Mouse (Mus musculus): ENCODE results near the gene Trim58. TPM values are rescaled to one million over a fixed set of nuclear protein-coding genes. Genes with fewer than 3 reads are reported as not detected.

Trim58 gene
- polyA plus RNA-seq (2015; fragmentation: Nextera tagmentation; extraction: Ambion mirVana), result 0.07 and 0.12 TPM in 2 replicates

DNA sequence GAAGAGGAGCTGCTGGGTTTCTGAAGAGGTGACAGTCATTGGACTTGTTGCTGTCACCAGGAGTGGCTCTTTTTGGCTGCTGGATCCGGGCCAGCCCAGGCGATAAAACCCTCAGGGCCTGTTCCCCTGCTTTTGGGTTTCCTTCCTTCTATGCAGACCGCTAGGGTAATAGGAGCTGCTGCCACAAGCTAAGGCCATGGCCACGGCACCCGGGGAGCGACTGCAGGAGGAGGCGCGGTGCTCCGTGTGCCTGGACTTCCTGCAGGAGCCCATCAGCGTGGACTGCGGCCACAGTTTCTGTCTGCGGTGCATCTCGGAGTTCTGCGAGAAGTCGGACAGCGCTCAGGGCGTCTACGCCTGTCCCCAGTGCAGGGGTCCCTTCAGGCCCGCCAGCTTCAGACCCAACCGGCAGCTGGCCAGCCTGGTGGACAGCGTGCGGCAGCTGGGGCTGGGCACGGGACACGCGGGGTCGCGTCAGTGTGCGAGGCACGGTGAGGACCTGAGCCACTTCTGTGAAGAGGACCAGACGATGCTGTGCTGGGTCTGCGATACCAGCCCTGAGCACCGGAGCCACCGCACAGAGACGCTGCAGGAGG lies at the start of gene Trim58:
TSS of gene Trim58 (plus strand) at position 194 of the 596 bp plus-strand sequence.
- Histone ChIP-seq H3K9me3 (no peaks in the 10 kb centered on the region), H3K27me3 (peaks cover 31% of the 10 kb centered on the region), H3K9ac (replicated peaks) (peak within 1 kb of the TSS; percentile 67), H3K4me2 (replicated peaks) (peak within 1 kb of the TSS; percentile 92), H3K4me1 (replicated peaks) (peaks cover 9% of the 10 kb centered on the region), H3K36me3 (no peaks in the 10 kb centered on the region), H3K27ac (no peak within 1 kb of the TSS), H3K4me3 (replicated peaks) (peak within 1 kb of the TSS; percentile 44)
- 3% methylated on average over 34 of the region's 34 CpGs for WGBS
- ATAC-seq, result peak; percentile 69; the same call in 1 of the 2 replicates

DNA sequence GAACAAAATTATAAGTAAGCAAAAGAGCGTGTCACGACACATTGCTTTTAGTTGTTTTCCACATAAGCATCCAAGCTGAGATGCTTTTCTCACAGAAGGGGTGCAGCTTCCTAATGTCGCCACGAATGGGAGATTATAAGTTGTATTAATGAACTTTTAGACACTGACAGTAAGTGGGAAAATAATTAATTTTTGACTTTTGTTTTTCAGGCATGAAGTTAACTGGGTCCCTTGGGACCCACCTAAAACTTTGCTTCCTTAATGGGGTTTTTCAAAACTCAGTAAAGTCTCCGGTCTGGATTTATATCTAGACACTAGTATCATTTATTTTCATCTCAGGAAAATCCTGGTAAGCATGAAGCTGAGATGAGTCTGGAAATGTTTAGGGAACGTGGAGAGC lies 45.5 kb upstream of the Trim58 start, which contains the start of gene Olfr324:
TSS of gene Olfr324 (plus strand) at position 301 of the 400 bp plus-strand sequence.
- no peak within 1 kb of the TSS for H3K9ac ChIP-seq (replicated peaks)
- no peak within 1 kb of the TSS for H3K4me3 ChIP-seq (replicated peaks)
- H3K27me3 ChIP-seq, result no peaks in the 10 kb centered on the region
- no peak for ATAC-seq
- H3K4me2 ChIP-seq (replicated peaks), result no peak within 1 kb of the TSS
- no peaks in the 10 kb centered on the region for H3K36me3 ChIP-seq
- H3K9me3 ChIP-seq, result no peaks in the 10 kb centered on the region
- WGBS, result 88% methylated on average over 6 of the region's 6 CpGs
- H3K27ac ChIP-seq, result no peak within 1 kb of the TSS
- no peaks in the 10 kb centered on the region for H3K4me1 ChIP-seq (replicated peaks)

DNA sequence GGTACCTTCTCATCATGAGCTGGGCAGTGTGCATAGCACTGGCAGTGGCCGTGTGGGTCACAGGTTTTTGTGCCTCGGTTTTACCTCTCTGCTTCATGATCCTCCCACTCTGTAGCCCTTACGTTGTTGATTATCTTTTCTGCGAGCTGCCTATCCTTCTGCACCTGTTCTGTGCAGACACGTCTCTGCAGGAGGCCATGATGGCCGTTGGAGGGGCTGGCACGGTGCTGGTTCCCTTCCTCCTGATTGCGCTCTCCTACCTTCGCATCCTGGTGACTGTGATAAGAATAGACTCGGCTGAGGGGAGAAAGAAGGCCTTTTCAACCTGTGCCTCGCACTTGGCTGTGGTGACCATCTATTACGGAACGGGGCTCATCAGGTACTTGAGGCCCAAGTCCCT lies 42.4 kb upstream of the Trim58 start:
- H3K27me3 ChIP-seq, result no peaks in the 10 kb centered on the region
- H3K4me3 ChIP-seq (replicated peaks), result no peak overlapping the region
- no peaks in the 10 kb centered on the region for H3K9me3 ChIP-seq
- ATAC-seq, result no peak
- H3K4me1 ChIP-seq (replicated peaks), result no peaks in the 10 kb centered on the region
- WGBS, result 90% methylated on average over 13 of the region's 13 CpGs
- no peak overlapping the region for H3K27ac ChIP-seq
- no peak overlapping the region for H3K9ac ChIP-seq (replicated peaks)
- H3K4me2 ChIP-seq (replicated peaks), result no peak overlapping the region
- no peaks in the 10 kb centered on the region for H3K36me3 ChIP-seq

DNA sequence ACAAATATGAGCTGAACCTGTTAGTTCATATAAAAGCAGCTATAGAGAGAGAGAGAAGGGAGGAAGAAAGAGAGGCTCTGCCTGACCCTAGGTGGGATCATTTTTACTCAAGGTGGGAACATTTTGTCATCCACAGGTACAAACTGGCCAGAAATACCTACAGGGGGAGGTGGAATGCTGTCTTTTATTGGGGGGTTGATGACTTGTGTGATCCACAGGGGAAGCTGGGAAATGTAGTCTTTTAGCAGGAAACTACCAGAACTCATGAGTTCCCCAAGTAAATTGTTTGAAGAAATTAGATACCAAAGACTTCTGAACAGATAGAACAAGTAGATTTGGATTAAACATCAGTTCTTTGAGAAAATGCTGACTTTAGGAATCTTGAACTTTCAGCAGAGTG lies 38.2 kb upstream of the Trim58 start:
- H3K4me1 ChIP-seq (replicated peaks), result no peaks in the 10 kb centered on the region
- no peaks in the 10 kb centered on the region for H3K36me3 ChIP-seq
- H3K4me3 ChIP-seq (replicated peaks), result no peak overlapping the region
- H3K27ac ChIP-seq, result no peak overlapping the region
- H3K27me3 ChIP-seq, result no peaks in the 10 kb centered on the region
- H3K9me3 ChIP-seq, result no peaks in the 10 kb centered on the region
- no peak for ATAC-seq
- H3K4me2 ChIP-seq (replicated peaks), result no peak overlapping the region
- no peak overlapping the region for H3K9ac ChIP-seq (replicated peaks)

DNA sequence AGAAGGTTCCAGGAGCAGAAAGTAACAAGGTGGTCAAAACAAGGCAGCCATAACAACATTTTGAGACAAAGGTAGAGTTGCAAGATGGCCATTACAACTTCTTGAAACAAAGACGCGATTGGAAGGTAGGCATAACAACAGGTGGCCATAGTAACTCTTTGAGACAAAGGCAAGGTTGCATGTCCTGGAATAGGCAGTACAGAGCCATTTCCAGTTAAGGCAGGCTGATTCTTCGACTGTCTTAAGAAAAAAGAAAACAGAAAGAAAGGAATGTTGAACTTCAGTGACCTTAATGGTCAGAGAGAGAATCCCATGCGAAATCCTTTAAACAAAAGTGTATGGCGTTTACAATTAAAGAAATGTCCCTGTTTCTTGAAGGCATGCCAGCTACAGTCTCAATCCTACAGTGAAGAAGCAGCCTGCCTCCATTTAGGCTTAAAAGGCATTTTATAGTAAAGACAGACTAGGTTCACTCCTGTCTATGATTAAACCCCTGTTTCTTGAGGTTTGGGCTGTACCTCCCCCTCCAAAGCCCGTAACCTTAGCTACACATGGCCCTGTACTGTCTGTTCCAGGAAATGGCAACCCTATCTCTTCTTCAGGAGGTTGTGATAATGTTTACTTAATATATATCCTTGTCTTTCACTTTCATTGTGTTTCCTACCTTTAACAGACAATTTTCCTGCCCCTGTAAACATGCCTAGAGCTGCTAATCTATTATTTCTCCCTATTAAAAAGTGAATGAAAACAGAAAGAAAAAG lies 37.3 kb upstream of the Trim58 start:
- Histone ChIP-seq H3K9ac (replicated peaks) (no peak overlapping the region), H3K4me3 (replicated peaks) (no peak overlapping the region), H3K9me3 (no peaks in the 10 kb centered on the region), H3K27me3 (no peaks in the 10 kb centered on the region), H3K4me2 (replicated peaks) (no peak overlapping the region), H3K27ac (no peak overlapping the region), H3K4me1 (replicated peaks) (no peaks in the 10 kb centered on the region), H3K36me3 (no peaks in the 10 kb centered on the region)
- WGBS, result 81% methylated on average over 6 of the region's 6 CpGs
- no peak for ATAC-seq

DNA sequence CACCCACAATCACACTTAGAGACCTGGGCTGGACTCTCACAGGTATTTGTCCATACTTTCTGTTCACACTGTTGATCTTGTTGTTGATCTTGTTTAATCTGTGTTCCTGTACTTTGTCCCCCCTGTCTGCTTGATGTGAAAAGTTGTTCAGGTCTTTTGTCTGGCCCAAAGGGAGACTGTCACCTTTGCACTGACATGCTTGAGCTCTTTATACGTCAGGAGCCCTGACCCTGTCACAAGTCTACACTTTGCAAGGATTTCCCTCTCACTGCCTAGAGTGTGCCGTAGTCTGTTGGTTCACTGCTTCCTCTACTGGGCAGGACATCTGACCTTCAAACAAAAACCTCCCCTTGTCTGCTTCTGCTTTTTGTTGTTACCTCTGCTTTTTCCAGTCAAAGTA lies 35.6 kb upstream of the Trim58 start:
- ATAC-seq, result no peak
- WGBS, result 71% methylated on average over 2 of the region's 2 CpGs
- H3K36me3 ChIP-seq, result no peaks in the 10 kb centered on the region

DNA sequence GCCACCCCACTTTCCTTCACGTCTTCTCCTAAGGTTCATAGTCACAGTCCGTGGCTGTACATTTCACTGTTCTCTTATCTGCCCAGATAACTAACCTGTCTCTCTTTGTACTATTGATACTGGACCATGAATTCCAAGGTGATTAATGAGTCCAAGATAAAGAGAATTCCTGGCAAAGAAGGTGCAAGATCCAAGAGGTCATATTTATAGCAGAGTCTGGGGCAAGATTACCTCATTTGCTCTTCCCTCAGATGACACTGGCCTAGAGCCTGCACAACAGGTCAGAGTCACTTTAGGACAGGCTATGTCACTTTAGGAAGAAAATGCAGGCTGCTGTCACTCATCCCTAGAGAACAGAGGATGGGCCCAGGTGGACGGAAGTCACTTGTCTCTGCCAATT lies 35.0 kb upstream of the Trim58 start:
- Histone ChIP-seq H3K9me3 (no peaks in the 10 kb centered on the region), H3K27me3 (no peaks in the 10 kb centered on the region), H3K4me2 (replicated peaks) (no peak overlapping the region), H3K36me3 (no peaks in the 10 kb centered on the region), H3K27ac (no peak overlapping the region), H3K4me1 (replicated peaks) (no peaks in the 10 kb centered on the region), H3K9ac (replicated peaks) (no peak overlapping the region), H3K4me3 (replicated peaks) (no peak overlapping the region)
- ATAC-seq, result no peak
- 92% methylated on average over 3 of the region's 3 CpGs for WGBS

More for the DNA sequence above, 35.6 kb upstream of the Trim58 start:
- H3K9me3 ChIP-seq, result no peaks in the 10 kb centered on the region
- no peak overlapping the region for H3K4me3 ChIP-seq (replicated peaks)
- H3K9ac ChIP-seq (replicated peaks), result no peak overlapping the region
- H3K4me2 ChIP-seq (replicated peaks), result no peak overlapping the region
- H3K4me1 ChIP-seq (replicated peaks), result no peaks in the 10 kb centered on the region
- no peak overlapping the region for H3K27ac ChIP-seq
- no peaks in the 10 kb centered on the region for H3K27me3 ChIP-seq

DNA sequence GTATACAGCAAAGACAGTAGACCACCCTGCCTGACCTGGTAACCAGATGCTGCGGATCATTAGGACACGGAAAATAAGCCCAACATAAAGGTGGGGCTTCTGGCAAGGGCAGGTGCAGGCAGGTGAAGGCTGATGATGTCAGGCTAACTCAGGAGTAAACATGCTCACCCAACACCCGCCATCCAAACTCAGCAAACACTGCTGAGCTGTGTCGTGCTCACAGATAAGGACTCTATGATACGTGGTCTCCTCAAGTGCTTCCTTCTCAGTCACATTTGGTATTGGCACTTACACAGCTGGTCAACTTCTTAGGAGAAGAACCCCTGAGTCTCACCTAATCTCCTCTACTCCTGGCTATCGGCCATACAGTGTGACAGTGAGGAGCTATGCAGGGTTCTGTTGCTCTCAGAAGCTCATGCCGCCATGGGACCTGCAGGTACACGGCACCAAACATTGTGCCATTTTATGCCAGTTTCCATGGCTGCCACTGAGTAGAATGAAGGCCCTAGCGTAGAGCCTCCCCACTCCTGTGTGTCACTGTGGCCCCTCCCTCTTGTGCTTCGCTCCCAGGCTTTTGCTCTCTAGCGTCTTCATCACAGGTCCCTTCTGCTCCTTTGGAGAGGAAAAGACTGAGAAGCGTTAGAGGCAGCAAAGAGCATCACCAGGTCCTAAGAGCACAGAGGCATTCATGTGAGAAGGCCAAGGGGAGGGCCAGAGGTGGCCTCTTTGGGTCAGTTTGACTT lies 33.9 kb upstream of the Trim58 start:
- Histone ChIP-seq H3K4me1 (replicated peaks) (no peaks in the 10 kb centered on the region), H3K27me3 (no peaks in the 10 kb centered on the region), H3K9me3 (no peaks in the 10 kb centered on the region), H3K36me3 (no peaks in the 10 kb centered on the region), H3K27ac (no peak overlapping the region), H3K4me3 (replicated peaks) (no peak overlapping the region), H3K4me2 (replicated peaks) (no peak overlapping the region), H3K9ac (replicated peaks) (no peak overlapping the region)
- WGBS, result 88% methylated on average over 12 of the region's 12 CpGs
- ATAC-seq, result no peak

DNA sequence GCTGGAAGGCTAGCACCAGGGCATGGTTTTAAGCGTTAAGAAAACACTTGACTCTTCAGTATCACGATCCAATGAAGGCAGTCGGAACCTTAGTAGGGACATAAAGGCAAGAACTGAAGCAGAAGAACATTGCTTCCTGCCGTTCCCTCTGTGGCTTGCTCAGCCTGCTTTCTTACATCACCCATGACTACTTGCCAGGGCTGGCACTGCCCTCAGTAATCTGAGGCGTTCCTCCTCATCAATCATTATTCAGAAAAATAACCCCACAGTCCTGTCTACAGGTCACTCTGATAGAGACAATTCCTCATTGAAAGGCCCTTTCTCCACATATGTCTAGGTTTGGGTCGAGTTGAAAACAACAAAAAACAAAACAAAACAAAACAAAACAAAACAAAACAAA lies 33.2 kb upstream of the Trim58 start:
- no peak for ATAC-seq
- H3K36me3 ChIP-seq, result no peaks in the 10 kb centered on the region
- no peak overlapping the region for H3K4me3 ChIP-seq (replicated peaks)
- H3K9ac ChIP-seq (replicated peaks), result no peak overlapping the region
- H3K9me3 ChIP-seq, result no peaks in the 10 kb centered on the region
- WGBS, result 89% methylated on average over 6 of the region's 6 CpGs
- no peak overlapping the region for H3K4me2 ChIP-seq (replicated peaks)
- no peaks in the 10 kb centered on the region for H3K4me1 ChIP-seq (replicated peaks)
- H3K27ac ChIP-seq, result no peak overlapping the region
- no peaks in the 10 kb centered on the region for H3K27me3 ChIP-seq

DNA sequence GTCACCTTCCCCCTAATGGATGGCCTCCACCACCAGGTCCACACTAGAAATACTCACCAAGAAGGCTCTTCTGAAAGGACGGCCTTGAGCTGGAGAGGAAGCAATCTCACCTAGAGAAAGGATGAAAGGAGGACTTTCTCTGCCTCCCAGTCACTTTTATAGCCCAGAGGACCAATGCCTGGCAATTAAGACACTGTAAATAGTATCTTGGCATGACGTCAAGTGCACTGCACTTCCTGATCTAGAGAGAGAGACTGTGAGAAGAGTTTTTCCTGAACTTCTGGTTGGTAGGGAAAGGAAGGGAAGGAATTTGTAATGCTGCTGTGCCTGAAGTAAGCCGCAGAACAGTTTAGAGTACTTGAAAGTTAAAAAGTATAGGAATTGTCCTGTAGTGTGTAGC lies 26.9 kb upstream of the Trim58 start:
- WGBS, result 82% methylated on average over 3 of the region's 3 CpGs
- no peaks in the 10 kb centered on the region for H3K4me1 ChIP-seq (replicated peaks)
- no peak for ATAC-seq

DNA sequence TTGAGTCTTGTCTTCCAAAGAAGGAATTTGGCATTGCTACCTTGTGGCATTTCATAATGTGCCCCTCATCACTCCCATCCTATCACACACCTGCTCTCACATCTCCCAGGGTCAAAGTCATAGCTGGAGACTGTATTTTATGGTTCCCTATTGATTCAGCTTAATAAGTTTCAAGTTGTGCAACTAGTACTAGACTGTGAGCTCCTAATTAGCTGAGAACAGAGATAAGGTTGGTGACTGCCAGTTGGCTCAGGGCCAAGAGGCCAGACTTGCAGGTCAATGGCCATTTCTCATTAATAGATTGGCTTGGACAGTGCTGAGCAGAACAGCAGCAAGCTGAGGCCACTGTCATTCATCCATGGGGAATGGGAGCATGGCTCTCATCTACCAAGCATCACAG lies 25.7 kb upstream of the Trim58 start:
- Histone ChIP-seq H3K27me3 (no peaks in the 10 kb centered on the region), H3K4me1 (replicated peaks) (no peaks in the 10 kb centered on the region), H3K27ac (no peak overlapping the region), H3K4me3 (replicated peaks) (no peak overlapping the region), H3K9ac (replicated peaks) (no peak overlapping the region), H3K36me3 (no peaks in the 10 kb centered on the region), H3K4me2 (replicated peaks) (no peak overlapping the region), H3K9me3 (no peaks in the 10 kb centered on the region)
- ATAC-seq, result no peak

More for the DNA sequence above, 26.9 kb upstream of the Trim58 start:
- no peak overlapping the region for H3K27ac ChIP-seq
- H3K4me3 ChIP-seq (replicated peaks), result no peak overlapping the region
- no peak overlapping the region for H3K4me2 ChIP-seq (replicated peaks)
- H3K9ac ChIP-seq (replicated peaks), result no peak overlapping the region
- H3K36me3 ChIP-seq, result no peaks in the 10 kb centered on the region
- no peaks in the 10 kb centered on the region for H3K9me3 ChIP-seq
- H3K27me3 ChIP-seq, result no peaks in the 10 kb centered on the region

DNA sequence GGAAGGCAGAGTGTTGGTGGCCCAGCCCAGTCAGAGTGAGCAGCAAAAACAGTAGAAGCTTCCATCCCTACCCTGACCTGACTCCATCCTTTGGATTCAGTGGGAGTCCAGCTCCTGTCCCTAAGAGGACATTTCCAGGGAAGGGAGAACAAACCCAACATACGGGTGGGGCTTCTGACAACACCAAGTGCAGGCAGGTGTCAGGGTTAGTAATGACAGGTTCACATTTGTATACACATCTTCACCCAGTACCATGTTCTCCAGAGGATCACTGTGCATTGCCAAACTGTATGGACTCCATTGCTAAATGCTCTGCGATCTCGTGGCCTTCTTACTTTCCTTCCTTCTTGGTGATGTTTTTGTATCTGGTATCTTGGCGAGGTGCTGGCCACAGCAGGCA lies 24.3 kb upstream of the Trim58 start, which contains the start of gene 2210407C18Rik:
TSS of gene 2210407C18Rik (minus strand) at position 101 of the 400 bp plus-strand sequence.
- H3K4me3 ChIP-seq (replicated peaks), result no peak within 1 kb of the TSS
- no peaks in the 10 kb centered on the region for H3K36me3 ChIP-seq
- H3K9me3 ChIP-seq, result no peaks in the 10 kb centered on the region
- H3K27me3 ChIP-seq, result no peaks in the 10 kb centered on the region
- no peak within 1 kb of the TSS for H3K4me2 ChIP-seq (replicated peaks)
- H3K27ac ChIP-seq, result no peak within 1 kb of the TSS
- 98% methylated on average over 4 of the region's 4 CpGs for WGBS
- no peak for ATAC-seq
- no peaks in the 10 kb centered on the region for H3K4me1 ChIP-seq (replicated peaks)
- H3K9ac ChIP-seq (replicated peaks), result no peak within 1 kb of the TSS
